Mouse (Mus musculus) lung, postnatal 0 days (tissue): ENCODE measurements at regions not wholly inside any gene's neighbourhood (a gene's known extent, or its start where the extent isn't known, plus 50 kb on each side); places are given as distances from the start of the nearest gene placed in this dataset.

ENCODE experiments used
- CTCF ChIP-seq: IDR thresholded peaks from 2 replicates; pipeline ENCODE4 v1.5.1; 2016; ENCODE audit warnings: antibody characterized with exemption, mild to moderate bottlenecking
- EP300 ChIP-seq: IDR thresholded peaks from 2 replicates; pipeline ENCODE4 v1.6.1; 2016; ENCODE audit warnings: antibody characterized with exemption, mild to moderate bottlenecking, control low read depth

DNA sequence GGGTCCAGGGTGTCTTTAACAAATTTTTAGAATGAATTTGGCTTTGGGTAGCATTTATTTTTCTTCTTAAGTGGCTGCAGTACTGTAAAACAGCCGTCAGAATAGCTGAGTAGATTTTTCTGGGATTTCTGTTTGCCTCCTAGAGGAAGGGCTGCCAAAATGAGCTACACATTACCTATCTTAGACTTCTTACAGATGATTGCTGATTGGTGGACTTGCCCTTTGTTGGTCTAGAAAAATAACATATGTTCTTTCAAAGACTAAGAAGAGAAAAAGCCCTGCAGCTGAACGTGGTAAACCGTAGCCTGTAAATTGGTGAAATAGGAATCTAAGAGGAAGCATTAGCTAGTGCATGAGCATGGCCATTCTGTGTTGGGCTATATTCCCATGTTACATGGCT, 276.7 kb upstream of the Mms22l start:
- no peak for TF ChIP-seq CTCF
- no peak for TF ChIP-seq EP300
